Mouse (Mus musculus) urinary bladder, postnatal 36 days (tissue): ENCODE results near the gene Zfp978.
"Not testable (repeated sequence)": the region's sequence is repeated elsewhere in the genome, so short reads cannot be mapped to it uniquely, and the experiment has no call there.

Source experiments
- DNase-seq, 2 experiments: peaks; one replicate each; pipeline ENCODE4 v3.0.0; 2022; ENCODE audit warnings: low spot score in 2 of 2, mixed read lengths in 1 of 2

Zfp978 gene

DNA sequence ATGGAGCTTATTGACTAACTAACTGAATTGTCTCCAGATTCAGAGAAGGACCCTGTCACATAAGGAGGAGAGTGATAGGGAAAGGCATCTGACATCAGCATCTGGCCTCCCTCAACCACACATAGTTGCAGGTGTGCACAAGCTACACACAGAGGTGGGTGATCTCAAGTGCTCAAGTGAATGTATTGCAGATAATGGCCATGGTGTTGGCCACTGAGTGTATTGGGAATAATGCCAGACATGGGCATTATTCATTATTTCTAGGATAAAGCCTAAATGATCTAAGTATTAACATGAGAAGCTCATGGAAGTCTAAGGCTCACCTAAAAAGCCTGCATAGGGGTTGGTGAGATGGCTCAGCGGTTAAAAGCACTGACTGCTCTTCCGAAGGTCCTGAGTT is 10.6 kb upstream of the Zfp978 start:
- not testable (repeated sequence) for DNase-seq

DNA sequence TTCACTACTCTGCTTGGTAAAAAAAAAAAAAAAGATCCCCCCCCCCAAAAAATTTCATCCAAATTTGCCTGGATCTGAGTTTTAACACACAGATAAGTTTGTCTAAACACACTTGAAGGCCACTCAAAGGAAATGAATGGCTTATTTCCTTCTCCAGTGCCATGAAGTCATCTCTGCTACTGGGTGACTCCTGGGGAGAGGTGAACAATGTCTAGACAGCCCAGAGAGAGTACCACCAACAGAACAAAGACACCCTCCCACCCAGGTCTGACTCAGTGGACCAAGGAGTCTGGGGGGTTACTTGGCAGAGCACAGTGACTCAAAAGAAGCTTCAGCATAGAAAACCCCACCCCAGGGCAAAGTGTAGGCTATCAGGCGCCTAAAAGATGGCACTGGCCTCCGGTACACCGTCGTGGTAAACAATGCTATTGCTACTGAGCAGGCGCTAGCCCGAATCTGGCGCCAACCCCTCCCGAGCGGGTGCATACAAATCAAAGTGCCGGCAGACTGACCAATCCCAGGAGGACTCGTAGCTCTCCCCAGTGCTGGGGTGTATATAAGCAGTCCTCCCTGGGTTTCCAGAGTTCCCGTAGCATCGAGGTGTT is 9.6 kb upstream of the Zfp978 start:
- not testable (repeated sequence) for DNase-seq

DNA sequence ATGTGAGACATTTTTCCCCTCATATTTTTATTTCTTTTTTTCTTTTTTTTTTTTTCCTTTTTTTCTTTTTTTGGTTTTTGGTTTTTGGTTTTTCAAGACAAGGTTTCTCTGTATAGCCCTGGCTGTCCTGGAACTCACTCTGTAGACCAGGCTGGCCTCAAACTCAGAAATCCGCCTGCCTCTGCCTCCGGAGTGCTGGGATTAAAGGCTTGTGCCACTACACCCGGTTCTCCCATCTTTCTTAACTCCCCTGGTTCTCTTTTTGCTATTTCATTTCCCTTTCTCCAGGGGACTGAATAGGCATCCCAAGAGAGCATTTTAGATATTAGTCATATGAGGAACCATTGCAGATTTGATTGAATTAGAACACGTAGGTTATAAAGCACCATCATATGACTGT is 7.5 kb upstream of the Zfp978 start:
- DNase-seq: not testable (repeated sequence)

DNA sequence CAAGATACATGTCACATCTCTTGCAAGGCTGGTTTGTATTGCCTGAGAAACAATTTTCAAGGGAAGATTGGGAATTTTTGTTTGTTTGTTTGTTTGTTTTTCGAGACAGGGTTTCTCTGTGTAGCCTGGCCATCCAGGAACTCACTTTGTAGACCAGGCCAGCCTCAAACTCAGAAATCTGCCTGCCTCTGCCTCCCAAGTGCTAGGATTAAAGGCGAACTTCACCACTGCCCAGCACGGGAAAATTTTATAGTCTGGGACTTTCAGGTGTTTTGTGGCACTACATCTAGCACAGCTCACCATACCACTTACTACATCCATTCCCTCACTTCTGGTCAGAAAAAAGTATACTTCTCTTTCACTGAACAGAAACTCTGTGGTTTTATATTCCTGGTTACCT is 5.1 kb upstream of the Zfp978 start:
- DNase-seq: not testable (repeated sequence)

DNA sequence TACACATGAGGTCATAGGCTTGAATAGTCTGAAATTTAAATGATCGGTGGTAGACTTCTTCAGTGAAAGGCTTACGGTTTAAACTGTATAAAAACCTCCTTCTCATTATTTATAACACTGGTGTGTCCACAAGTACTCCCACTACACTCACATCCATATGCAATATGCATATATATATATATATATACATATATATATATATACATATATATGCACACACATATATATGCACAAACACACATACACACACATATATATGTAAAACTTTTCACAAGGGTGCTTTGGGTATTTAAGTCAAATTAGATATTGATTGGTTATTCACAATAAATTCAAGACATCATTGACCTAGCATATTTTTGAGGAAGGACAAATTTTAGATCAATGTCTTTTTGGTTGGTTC is 3.9 kb upstream of the Zfp978 start:
- not testable (repeated sequence) for DNase-seq

DNA sequence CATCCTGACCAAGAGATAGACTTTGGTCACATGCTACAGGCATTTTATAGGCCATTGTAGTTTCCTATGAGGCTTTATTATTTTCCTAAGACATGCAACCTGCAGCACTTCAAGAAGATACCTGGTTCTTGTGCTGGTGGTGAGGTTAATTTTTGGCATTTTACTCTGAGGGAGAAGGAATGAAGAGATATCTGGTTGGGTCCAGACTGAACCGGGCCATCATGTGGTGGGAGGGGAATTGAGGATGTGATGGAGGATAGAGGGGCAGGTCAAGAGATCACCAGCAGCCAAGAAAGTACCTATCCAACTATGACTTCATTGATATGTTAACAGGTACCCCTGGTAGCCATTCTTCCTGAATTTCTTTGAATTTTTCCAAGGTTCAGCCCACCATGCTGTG is 769 bp downstream of the Zfp978 start:
- not testable (repeated sequence) for DNase-seq

DNA sequence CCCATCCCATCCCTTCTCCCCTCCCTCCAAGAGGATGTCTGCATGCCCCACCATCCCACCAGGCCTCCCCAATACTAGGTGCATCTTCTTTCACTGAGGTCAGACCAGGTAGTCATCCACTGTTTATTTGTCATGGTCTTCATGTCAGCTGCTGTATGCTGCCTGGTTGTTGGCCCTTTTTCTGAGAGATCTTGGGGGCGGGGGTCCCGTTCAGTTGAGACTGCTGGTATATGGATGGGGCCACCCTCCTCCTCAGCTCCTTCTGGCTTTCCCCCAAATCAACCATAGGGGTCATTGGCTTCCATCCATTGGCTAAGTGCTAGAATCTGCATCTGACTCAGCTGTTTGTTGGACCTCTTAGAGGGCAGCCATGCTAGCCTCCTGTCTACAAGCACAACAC is 8.5 kb downstream of the Zfp978 start:
- not testable (repeated sequence) for DNase-seq

DNA sequence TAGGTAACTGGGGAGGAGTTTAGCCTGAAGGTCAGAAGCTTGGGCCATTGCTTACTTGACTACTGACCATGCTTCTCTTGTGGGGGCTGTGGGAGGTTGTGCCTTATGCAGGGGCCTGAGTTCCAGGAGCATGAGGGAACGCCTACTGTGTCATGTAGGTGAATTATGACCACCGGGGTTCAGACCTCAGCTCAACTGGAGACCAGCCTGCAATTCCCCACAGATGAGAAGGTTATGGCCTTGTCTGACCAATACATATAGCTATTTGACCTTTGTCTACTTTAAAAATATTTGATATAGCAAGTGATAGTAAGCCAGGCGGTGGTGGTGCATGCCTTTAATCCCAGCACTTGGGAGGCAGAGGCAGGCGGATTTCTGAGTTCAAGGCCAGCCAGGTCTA is 22.1 kb downstream of the Zfp978 start:
- not testable (repeated sequence) for DNase-seq

DNA sequence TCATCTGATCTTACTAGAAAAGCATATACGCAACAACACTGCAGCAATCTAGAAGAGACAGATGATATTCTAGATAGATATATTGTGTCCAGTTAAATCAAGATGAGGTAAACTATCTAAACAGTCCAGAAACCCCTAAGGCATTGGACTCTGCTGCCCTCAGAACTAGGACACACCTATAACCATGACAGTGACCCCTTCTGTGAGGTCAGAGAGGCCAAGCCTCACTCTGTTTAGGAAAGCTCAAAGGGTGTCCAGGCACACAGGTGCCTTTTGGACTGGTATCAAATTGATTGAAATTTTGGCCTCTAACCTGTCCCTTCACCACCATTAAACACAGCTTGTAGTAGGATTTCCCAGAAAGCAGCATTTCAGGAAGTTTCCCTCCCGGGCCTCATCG is 36.1 kb downstream of the Zfp978 start:
- not testable (repeated sequence) for DNase-seq

DNA sequence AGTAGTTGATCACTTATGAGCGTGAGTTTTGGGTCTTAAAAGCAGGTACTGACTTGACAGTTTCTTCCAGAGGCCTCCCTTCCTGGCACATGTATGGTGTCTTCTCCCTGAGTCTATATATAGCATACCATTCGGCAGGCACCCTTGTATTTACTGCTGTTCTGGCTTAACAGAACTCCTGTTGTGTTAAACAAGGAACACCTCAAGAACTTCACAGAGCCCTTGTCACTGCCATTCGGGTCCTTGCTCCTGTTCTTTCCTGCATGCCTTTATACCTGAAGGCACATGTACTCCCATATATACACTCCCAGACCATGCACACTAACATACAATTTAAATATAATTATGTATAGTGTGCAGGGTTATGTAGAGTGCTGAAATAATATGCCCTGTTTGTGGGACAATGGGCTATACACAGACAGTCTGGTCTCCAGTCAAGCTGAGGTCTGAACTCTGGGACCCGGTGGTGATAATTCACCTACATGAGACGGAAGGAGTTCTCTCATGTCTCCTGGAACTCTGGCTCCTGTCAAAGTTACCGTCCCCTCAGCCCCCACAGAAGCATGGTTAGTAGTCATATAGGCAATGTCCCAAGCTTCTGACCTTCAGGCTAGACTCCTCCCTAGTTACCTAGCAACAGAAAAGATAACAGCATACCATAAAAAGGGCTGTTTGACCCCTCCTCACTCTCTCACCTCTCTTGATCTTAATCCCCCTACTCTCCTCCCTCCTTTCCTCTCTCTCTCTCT is 37.0 kb downstream of the Zfp978 start:
- not testable (repeated sequence) for DNase-seq

DNA sequence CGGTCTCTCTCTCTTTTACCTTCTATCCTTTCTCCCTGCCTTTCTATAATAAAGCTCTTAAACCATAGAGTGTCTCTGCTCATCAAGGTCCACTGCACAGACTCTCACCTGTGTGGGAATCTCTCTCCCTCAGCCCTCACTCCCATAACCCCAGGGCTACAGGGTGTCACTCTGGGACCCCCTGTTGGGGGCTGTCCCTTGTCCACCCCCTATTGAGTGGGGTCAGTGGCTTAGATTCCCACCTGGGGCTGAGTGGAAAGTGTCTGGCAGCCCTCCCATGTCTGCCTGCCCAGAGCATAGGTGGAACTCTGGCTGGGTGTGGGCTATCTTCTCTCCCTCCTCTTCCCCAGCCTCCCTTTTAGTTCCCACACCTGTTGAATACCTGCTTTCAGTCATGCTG is 37.6 kb downstream of the Zfp978 start:
- not testable (repeated sequence) for DNase-seq

DNA sequence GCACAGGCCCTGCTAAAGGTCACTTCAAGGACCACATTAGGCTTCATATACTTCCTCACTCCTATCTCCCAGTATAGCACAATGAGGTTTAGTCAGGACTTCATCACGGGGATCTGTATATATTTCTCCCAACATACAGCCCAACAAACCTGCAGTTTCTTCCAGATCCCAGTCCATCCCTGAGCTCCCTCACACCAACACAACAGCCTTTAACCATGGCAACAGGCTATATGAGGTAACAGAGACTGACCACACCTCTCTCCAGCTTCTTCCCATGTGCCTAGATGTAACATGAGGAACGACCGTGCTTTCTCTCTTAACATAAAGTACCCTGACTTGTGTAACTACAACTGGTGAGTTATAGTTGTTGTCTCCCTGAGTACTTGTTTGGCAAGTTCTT is 38.4 kb downstream of the Zfp978 start:
- DNase-seq: not testable (repeated sequence)

DNA sequence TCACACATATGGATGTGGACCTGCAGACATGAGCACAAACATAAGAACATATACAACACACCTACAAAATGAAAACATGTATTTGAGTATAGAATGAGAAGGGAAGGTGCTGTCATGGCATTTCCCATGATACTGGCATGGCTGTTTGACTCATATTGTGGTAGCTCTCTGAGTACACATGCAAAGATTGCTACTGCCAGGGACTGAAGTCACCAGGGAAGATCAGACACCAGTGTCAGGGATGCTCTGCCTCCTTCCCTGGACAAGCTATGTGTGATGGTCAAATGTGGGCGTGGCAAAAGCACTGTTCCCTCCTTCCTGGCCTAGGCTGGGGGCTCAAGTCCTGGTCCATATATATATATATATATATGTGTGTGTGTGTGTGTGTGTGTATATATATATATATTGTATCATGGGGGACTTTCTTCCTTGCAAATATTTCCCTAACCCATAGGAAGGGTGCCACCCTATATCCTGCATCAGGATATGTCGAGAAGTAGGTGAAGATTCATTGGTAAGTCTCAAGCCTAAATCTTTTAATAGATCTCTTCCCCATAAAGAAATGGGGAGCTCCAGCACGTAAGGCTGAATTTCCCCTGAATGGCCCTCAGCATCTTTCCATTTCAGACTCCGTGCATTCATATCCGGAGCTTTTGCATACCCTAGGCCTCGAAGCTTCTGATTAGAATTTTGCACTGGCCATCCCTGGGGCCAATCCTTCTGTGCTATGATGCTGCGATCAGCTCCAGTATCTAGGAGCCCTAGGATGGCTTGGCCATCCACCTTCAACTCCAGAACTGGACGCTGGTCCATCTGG is 39.1 kb downstream of the Zfp978 start:
- not testable (repeated sequence) for DNase-seq

DNA sequence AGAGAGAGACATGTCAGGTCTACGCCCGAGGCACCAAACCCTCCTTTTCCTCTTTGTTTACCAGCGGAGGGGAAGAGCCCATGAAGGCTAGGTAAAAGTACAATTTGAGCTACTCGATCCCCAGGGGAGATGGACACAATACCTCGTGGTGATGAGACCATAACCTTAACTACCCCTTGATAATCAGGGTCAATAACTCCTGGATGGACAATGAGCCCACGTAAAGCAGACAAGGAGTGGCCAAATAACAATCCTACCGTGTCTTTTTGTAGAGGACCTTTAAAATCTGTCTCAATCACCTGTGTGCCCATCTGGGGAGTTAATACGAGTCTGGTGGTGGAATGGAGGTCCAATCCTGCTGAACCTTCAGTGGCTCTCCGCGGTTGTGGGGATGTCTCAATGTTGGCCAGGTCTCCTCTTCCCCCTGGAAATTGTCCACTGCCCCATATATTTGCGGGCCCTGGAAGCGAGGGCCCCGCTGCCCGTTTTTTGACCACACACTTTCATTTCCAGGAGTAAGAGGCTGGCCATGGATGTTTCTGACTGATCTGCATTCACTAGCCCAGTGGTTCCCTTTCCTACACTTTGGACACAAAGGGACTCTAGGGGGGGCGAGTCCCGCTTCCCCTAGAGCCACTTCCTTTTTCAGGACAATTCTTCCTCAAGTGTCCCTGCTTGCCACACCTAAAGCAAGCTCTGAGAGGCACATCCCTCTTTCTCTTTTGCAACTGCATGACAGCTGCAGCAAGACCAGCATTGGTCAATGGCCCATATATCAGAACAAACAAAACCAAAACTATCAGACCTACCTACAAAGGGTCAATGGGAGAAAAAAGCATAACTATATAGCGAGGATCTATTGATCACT is 40.0 kb downstream of the Zfp978 start:
- DNase-seq: not testable (repeated sequence)

DNA sequence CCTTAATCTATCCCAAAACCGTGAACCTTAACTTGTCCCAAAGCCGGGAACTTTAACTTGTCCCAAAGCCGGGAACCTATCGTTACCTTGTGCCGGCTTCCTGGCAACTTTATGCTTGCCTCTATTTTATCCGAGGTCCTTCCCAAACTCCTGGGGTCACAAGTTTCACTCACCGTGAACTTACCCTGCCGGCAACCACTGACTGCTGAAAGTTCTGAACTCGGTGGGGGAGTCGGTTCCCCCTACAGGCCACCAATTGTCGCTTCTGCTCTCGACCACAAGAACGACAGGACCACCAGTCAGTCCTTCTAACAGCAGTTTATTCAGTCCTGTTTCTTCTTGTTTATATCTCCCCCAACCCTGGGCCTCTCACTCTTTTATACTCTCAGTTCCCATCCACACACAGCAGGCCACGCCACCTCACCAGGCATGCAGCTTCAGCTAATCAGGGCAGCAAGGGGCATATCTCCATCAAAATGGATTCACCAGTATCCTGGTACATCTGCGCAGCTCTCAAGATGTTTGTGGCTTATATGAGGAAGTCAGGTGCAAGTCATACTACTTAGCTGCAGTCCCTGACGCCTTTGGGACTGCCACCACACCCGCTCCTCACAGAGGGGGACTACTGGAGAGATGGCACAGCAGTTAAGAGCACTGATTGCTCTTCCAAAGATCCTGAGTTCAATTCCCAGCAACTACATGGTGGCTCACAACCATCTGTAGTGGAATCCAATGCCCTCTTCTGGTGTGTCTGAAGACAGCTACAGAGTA is 40.8 kb downstream of the Zfp978 start:
- DNase-seq: not testable (repeated sequence)

DNA sequence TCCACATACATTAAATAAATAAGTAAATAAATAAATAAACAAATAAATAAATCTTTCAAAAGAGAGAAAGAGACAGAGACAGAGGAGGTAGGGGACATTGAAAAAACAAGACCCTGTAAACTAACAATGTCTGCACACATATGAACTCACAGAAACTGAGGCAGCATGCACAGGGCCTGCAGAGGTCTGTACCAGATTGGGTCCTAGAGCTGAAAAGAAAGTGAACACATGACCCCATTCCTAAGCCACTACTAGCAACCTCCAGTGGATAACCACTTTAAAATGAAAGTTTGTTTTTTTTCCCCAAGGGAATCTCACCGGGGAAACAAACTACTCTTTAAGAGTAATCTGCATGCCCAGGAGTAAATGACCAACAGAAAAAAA is 41.4 kb downstream of the Zfp978 start:
- not testable (repeated sequence) for DNase-seq

DNA sequence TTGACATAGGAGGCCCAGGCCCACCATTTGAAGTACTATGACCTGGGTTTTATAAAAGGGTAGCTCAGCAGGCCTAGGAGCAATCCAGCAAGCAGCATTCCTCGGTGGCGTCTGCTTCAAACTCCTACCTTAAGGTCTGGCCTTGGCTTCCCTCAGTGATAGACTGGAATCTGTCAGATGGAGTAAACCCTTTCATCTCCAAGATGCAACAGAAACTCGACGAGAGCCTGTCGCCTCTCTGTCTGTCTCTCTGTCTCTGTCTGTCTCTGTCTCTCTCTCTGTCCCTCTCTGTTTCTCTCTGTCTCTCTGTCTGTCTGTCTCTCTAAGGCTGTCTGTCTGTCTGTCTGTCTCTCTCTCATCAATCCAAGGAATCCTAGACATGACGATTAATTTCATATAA is 42.4 kb downstream of the Zfp978 start:
- DNase-seq: not testable (repeated sequence)

DNA sequence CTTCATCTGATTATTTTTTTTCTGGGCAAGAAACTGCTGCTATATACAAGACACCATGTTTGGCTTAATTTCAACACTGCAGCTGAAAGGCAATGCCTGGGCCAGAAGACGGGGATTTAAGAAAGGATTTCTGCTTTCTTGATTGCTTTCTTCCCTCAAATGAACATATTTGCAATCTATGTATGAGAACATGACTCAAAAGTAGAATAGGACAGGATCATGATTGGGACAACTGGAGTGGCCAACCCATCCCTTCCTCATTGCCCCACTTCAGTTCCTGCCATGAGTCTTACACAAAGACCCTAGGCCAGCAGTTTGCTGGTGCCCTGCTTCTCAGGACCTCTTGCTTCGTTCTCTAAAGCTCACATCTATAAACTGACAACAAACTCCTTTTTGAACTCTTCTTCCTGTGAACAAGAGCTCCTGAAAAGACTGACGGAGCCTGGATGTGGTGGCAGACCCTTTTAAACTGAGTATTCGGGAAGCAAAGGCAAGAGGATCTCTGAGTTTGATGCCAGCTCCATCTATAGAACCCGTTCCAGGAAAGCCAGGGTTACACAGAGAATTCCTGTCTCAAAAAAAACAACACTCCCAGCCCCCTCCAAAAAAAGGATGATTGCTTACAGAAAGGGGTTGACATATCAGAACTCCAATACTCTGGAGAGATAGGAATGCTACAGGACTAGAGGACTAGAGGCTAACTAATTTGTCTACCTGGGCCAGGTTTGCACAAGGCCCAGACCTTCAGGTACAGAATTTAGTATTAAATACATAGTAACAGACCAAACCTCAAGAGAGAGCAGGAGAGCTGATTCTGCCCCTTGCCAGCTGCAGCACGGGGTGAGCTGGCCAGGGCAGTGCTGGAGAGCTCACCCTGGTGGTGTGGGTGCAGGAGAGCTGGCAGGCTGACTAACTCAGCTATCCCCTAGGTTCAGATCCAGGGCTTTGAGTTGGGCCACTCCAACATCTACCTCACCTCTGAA is 43.1 kb downstream of the Zfp978 start:
- not testable (repeated sequence) for DNase-seq

DNA sequence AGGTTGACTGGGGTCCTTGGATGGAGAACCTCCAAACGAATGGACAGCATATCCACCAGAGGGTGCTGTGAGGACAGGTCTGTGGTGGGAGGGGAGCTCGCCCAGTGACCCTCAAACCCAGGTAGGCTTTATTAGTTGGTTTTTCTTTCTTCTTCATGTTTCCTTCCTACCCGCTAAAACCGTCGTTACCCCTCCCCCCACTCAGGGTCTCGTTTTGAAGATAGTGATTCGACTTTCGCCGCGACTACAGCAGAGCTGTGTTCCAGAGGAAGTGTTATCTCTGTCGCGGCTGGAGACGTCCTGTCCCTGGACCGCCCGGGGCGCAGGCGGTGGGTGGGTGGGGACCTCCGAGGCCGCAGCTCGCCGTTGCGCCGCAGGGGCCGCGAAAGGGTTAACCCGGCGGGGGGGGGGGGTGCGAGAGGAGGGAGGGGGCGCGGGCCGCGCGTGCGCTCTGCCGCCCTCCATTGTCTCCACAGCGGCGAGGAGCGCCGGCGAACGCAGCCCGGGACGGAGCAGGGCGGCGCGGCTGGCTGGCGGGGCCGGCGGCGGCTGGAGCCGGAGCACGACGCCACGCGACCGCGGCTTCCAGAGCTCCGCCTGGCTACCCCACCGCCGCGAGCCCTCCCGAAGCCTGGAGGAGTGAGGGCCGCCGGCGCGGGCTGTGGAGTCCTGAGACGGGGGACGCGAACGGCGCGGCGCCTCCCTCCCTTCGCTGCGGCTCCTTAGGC is 45.8 kb downstream of the Zfp978 start:
- no peak for DNase-seq
